Mouse (Mus musculus) hindbrain, embryonic 14.5 days (tissue): ENCODE measurements at regions not wholly inside any gene's neighbourhood (a gene's known extent, or its start where the extent isn't known, plus 50 kb on each side); places are given as distances from the start of the nearest gene placed in this dataset.

Experiments
- ATAC-seq: fragments of 200-750 bp; cut with Nextera tagmentation; 2 replicates; pipeline ENCODE4 v1.8.0; 2017; ENCODE audit warnings: moderate number of reproducible peaks, mild to moderate bottlenecking, moderate TSS enrichment, moderate library complexity; ENCODE audit not compliant: low FRiP score
- DNase-seq: peaks from one replicate; pipeline ENCODE4 v3.0.0-alpha.2; 2015; ENCODE audit warnings: low spot score
- H3K27ac ChIP-seq: fragments of 300-500 bp; sonication (generic); 2 replicates; pipeline ENCODE4 v1.5.1; 2014; ENCODE audit warnings: mild to moderate bottlenecking, moderate library complexity
- H3K27me3 ChIP-seq: fragments of 300-500 bp; sonication (generic); 2 replicates; pipeline ENCODE4 v1.6.1; 2014; ENCODE audit warnings: mild to moderate bottlenecking, low read length, mixed read lengths; ENCODE audit not compliant: control insufficient read depth, insufficient read depth
- H3K36me3 ChIP-seq: fragments of 300-500 bp; sonication (generic); replicated peaks from 2 replicates; pipeline ENCODE4 v1.6.1; 2014; ENCODE audit not compliant: control insufficient read depth, insufficient read depth
- H3K4me1 ChIP-seq: fragments of 300-500 bp; sonication (generic); replicated peaks from 2 replicates; pipeline ENCODE4 v1.6.1; 2014; ENCODE audit warnings: antibody characterized with exemption, low read length, mixed read lengths; ENCODE audit not compliant: control insufficient read depth, insufficient read depth
- H3K4me2 ChIP-seq: fragments of 300-500 bp; sonication (generic); replicated peaks from 2 replicates; pipeline ENCODE4 v1.6.1; 2014; ENCODE audit warnings: mild to moderate bottlenecking, moderate library complexity
- H3K4me3 ChIP-seq: fragments of 300-500 bp; sonication (generic); replicated peaks from 2 replicates; pipeline ENCODE4 v1.5.1; 2014; ENCODE audit warnings: mild to moderate bottlenecking, low read length
- H3K9ac ChIP-seq: fragments of 300-500 bp; sonication (generic); 2 replicates; pipeline ENCODE4 v1.6.1; 2014
- H3K9me3 ChIP-seq: fragments of 300-500 bp; sonication (generic); 2 replicates; pipeline ENCODE4 v1.6.1; 2016; ENCODE audit warnings: low read length; ENCODE audit not compliant: control insufficient read depth
- WGBS: fragments of 180-500 bp; shearing (Covaris S2); extraction: QIAGEN DNeasy Blood & Tissue Kit; methylation state at CpG from one replicate; pipeline ENCODE4 v1.1.7; 2014; 5-methylcytosine and 5-hydroxymethylcytosine counted together

GRCm38 (mm10) chr13:47666470-47666869, 544.0 kb downstream of the Rnf144b start:
- Histone ChIP-seq H3K36me3 (no peaks in the 10 kb centered on the region), H3K9me3 (peaks cover 4% of the 10 kb centered on the region; the same call in 1 of the 2 replicates), H3K4me3 (no peak overlapping the region), H3K27ac (no peak overlapping the region), H3K9ac (no peak overlapping the region), H3K27me3 (peaks cover 4% of the 10 kb centered on the region; the same call in 1 of the 2 replicates), H3K4me1 (peaks cover 12% of the 10 kb centered on the region; the same call in 1 of the 2 replicates), H3K4me2 (no peak overlapping the region)
- DNase-seq = no peak
- ATAC-seq = no peak
- 72% methylated on average over 3 of the region's 3 CpGs for WGBS

GRCm38 (mm10) chr13:47666956-47667701, 544.7 kb downstream of the Rnf144b start:
- peak; percentile 71; the same call in 1 of the 2 replicates for ATAC-seq
- Histone ChIP-seq H3K4me3 (no peak overlapping the region), H3K4me2 (peak overlapping the region; percentile 31), H3K27me3 (peaks cover 4% of the 10 kb centered on the region; the same call in 1 of the 2 replicates), H3K4me1 (peaks cover 12% of the 10 kb centered on the region; the same call in 1 of the 2 replicates), H3K27ac (0 out of 2 replicates have a peak overlapping the region, but pooled peaks have one; percentile 32), H3K9me3 (peaks cover 5% of the 10 kb centered on the region; the same call in 1 of the 2 replicates), H3K9ac (no peak overlapping the region), H3K36me3 (no peaks in the 10 kb centered on the region)
- peak; percentile 95 for DNase-seq
- 23% methylated on average over 13 of the region's 13 CpGs for WGBS

- no peaks in the 10 kb centered on the region for H3K27me3 ChIP-seq
- no peak overlapping the region for H3K27ac ChIP-seq
- H3K9ac ChIP-seq = no peak overlapping the region
- DNase-seq (no peak), ATAC-seq (no peak)
- H3K4me3 ChIP-seq = no peak overlapping the region
- WGBS = 74% methylated on average over 3 of the region's 3 CpGs
- H3K9me3 ChIP-seq = no peaks in the 10 kb centered on the region
- no peak overlapping the region for H3K4me2 ChIP-seq
- no peaks in the 10 kb centered on the region for H3K4me1 ChIP-seq
- H3K36me3 ChIP-seq = no peaks in the 10 kb centered on the region
Observed at GRCm38 (mm10) chr13:47688131-47688530, 565.7 kb downstream of the Rnf144b start.

- DNase-seq = no peak
- WGBS = 84% methylated on average over 14 of the region's 14 CpGs
Observed at GRCm38 (mm10) chr13:47693815-47694214, 567.2 kb upstream of the Id4 start.

GRCm38 (mm10) chr13:47695877-47696276, 565.2 kb upstream of the Id4 start:
- H3K9ac ChIP-seq = no peak overlapping the region
- 91% methylated on average over 2 of the region's 2 CpGs for WGBS
- no peak overlapping the region for H3K27ac ChIP-seq

More at GRCm38 (mm10) chr13:47693815-47694214, 567.2 kb upstream of the Id4 start:
- Histone ChIP-seq H3K9ac (no peak overlapping the region), H3K4me1 (no peaks in the 10 kb centered on the region), H3K4me3 (no peak overlapping the region), H3K27me3 (no peaks in the 10 kb centered on the region), H3K9me3 (no peaks in the 10 kb centered on the region), H3K27ac (no peak overlapping the region), H3K36me3 (no peaks in the 10 kb centered on the region), H3K4me2 (no peak overlapping the region)
- no peak for ATAC-seq

GRCm38 (mm10) chr13:47700556-47700955, 560.5 kb upstream of the Id4 start:
- no peaks in the 10 kb centered on the region for H3K9me3 ChIP-seq
- ATAC-seq (no peak), DNase-seq (no peak)
- no peak overlapping the region for H3K4me3 ChIP-seq
- WGBS = 67% methylated on average over 3 of the region's 3 CpGs
- H3K27me3 ChIP-seq = no peaks in the 10 kb centered on the region
- no peak overlapping the region for H3K27ac ChIP-seq
- no peaks in the 10 kb centered on the region for H3K4me1 ChIP-seq
- H3K4me2 ChIP-seq = no peak overlapping the region
- H3K36me3 ChIP-seq = no peaks in the 10 kb centered on the region
- no peak overlapping the region for H3K9ac ChIP-seq

More at GRCm38 (mm10) chr13:47695877-47696276, 565.2 kb upstream of the Id4 start:
- DNase-seq = no peak
- no peak for ATAC-seq
- no peaks in the 10 kb centered on the region for H3K9me3 ChIP-seq
- no peak overlapping the region for H3K4me2 ChIP-seq
- H3K36me3 ChIP-seq = no peaks in the 10 kb centered on the region
- H3K4me1 ChIP-seq = no peaks in the 10 kb centered on the region
- no peak overlapping the region for H3K4me3 ChIP-seq
- no peaks in the 10 kb centered on the region for H3K27me3 ChIP-seq

- Histone ChIP-seq H3K9ac (no peak overlapping the region), H3K27ac (0 out of 2 replicates have a peak overlapping the region, but pooled peaks have one; percentile 26), H3K4me2 (no peak overlapping the region), H3K4me3 (no peak overlapping the region), H3K27me3 (no peaks in the 10 kb centered on the region), H3K36me3 (no peaks in the 10 kb centered on the region), H3K9me3 (no peaks in the 10 kb centered on the region), H3K4me1 (no peaks in the 10 kb centered on the region)
- DNase-seq = peak; percentile 65
- WGBS = 46% methylated on average over 18 of the region's 18 CpGs
- peak; percentile 77; the same call in 1 of the 2 replicates for ATAC-seq
Observed at GRCm38 (mm10) chr13:47707961-47708609, 552.9 kb upstream of the Id4 start.

- Histone ChIP-seq H3K4me1 (no peaks in the 10 kb centered on the region), H3K27ac (no peak overlapping the region), H3K27me3 (no peaks in the 10 kb centered on the region), H3K9me3 (no peaks in the 10 kb centered on the region), H3K4me3 (no peak overlapping the region), H3K4me2 (no peak overlapping the region), H3K36me3 (no peaks in the 10 kb centered on the region), H3K9ac (no peak overlapping the region)
- DNase-seq (no peak), ATAC-seq (no peak)
- WGBS = 94% methylated on average over 3 of the region's 3 CpGs
Observed at GRCm38 (mm10) chr13:47709323-47709722, 551.7 kb upstream of the Id4 start.

- H3K4me3 ChIP-seq = no peak overlapping the region
- H3K27me3 ChIP-seq = no peaks in the 10 kb centered on the region
- H3K36me3 ChIP-seq = no peaks in the 10 kb centered on the region
- 89% methylated on average over 4 of the region's 4 CpGs for WGBS
- no peaks in the 10 kb centered on the region for H3K4me1 ChIP-seq
- no peak for ATAC-seq
- H3K27ac ChIP-seq = no peak overlapping the region
- no peak overlapping the region for H3K9ac ChIP-seq
- H3K9me3 ChIP-seq = no peaks in the 10 kb centered on the region
- no peak for DNase-seq
- H3K4me2 ChIP-seq = no peak overlapping the region
Observed at GRCm38 (mm10) chr13:47712507-47712906, 548.5 kb upstream of the Id4 start.
